Mouse (Mus musculus): ENCODE results near the gene Snx29. TPM values are rescaled to one million over a fixed set of nuclear protein-coding genes. Genes with fewer than 3 reads are reported as not detected.

The Snx29 gene
- polyA plus RNA-seq, 1 experiment: 1.1 TPM

GRCm38 (mm10) chr16:11664896-11665705 is 342.4 kb downstream of the Snx29 start:
- Histone ChIP-seq H3K9me3 (ENCODE audit: control insufficient read depth, low read length) (no peaks in the 10 kb centered on the region), H3K27me3 (ENCODE audit: control insufficient read depth) (no peaks in the 10 kb centered on the region), H3K4me3 (replicated peaks) (no peak overlapping the region), H3K36me3 (ENCODE audit: control insufficient read depth) (peaks cover 3% of the 10 kb centered on the region), H3K4me1 (ENCODE audit: control insufficient read depth) (no peaks in the 10 kb centered on the region)
- TF ChIP-seq TAL1 (IDR thresholded peaks at IDR 0.05; ENCODE audit: low read length): no peak
- no peak for TF ChIP-seq GATA1 (IDR thresholded peaks at IDR 0.05; ENCODE audit: low read length)

GRCm38 (mm10) chr16:11665869-11666268 is 343.2 kb downstream of the Snx29 start:
- Histone ChIP-seq H3K27me3 (ENCODE audit: control insufficient read depth) (no peaks in the 10 kb centered on the region), H3K9me3 (ENCODE audit: control insufficient read depth, low read length) (no peaks in the 10 kb centered on the region), H3K4me1 (ENCODE audit: control insufficient read depth) (no peaks in the 10 kb centered on the region), H3K4me3 (replicated peaks) (no peak overlapping the region), H3K36me3 (ENCODE audit: control insufficient read depth) (no peaks in the 10 kb centered on the region)
- TF ChIP-seq TAL1 (IDR thresholded peaks at IDR 0.05; ENCODE audit: low read length) (no peak), GATA1 (IDR thresholded peaks at IDR 0.05; ENCODE audit: low read length) (no peak)

- H3K36me3 ChIP-seq (ENCODE audit: control insufficient read depth): no peaks in the 10 kb centered on the region
- no peaks in the 10 kb centered on the region for H3K27me3 ChIP-seq (ENCODE audit: control insufficient read depth)
- H3K9me3 ChIP-seq (ENCODE audit: control insufficient read depth, low read length): no peaks in the 10 kb centered on the region
- no peak overlapping the region for H3K4me3 ChIP-seq (replicated peaks)
- TF ChIP-seq TAL1 (IDR thresholded peaks at IDR 0.05; ENCODE audit: low read length) (no peak), GATA1 (IDR thresholded peaks at IDR 0.05; ENCODE audit: low read length) (no peak)
- no peaks in the 10 kb centered on the region for H3K4me1 ChIP-seq (ENCODE audit: control insufficient read depth)
Observed at GRCm38 (mm10) chr16:11668375-11668774, 345.7 kb downstream of the Snx29 start.

GRCm38 (mm10) chr16:11668878-11669277 is 346.2 kb downstream of the Snx29 start:
- no peaks in the 10 kb centered on the region for H3K36me3 ChIP-seq (ENCODE audit: control insufficient read depth)
- no peaks in the 10 kb centered on the region for H3K27me3 ChIP-seq (ENCODE audit: control insufficient read depth)
- no peak overlapping the region for H3K4me3 ChIP-seq (replicated peaks)
- no peaks in the 10 kb centered on the region for H3K4me1 ChIP-seq (ENCODE audit: control insufficient read depth)
- TF ChIP-seq TAL1 (IDR thresholded peaks at IDR 0.05; ENCODE audit: low read length) (no peak), GATA1 (IDR thresholded peaks at IDR 0.05; ENCODE audit: low read length) (no peak)
- H3K9me3 ChIP-seq (ENCODE audit: control insufficient read depth, low read length): no peaks in the 10 kb centered on the region

GRCm38 (mm10) chr16:11670251-11670970 is 347.7 kb downstream of the Snx29 start:
- TF ChIP-seq TAL1 (IDR thresholded peaks at IDR 0.05; ENCODE audit: low read length): no peak
- TF ChIP-seq GATA1 (IDR thresholded peaks at IDR 0.05; ENCODE audit: low read length): no peak
- Histone ChIP-seq H3K4me1 (ENCODE audit: control insufficient read depth) (no peaks in the 10 kb centered on the region), H3K36me3 (ENCODE audit: control insufficient read depth) (no peaks in the 10 kb centered on the region), H3K4me3 (replicated peaks) (no peak overlapping the region), H3K27me3 (ENCODE audit: control insufficient read depth) (no peaks in the 10 kb centered on the region), H3K9me3 (ENCODE audit: control insufficient read depth, low read length) (no peaks in the 10 kb centered on the region)

- TF ChIP-seq TAL1 (IDR thresholded peaks at IDR 0.05; ENCODE audit: low read length) (no peak), GATA1 (IDR thresholded peaks at IDR 0.05; ENCODE audit: low read length) (no peak)
- no peaks in the 10 kb centered on the region for H3K4me1 ChIP-seq (ENCODE audit: control insufficient read depth)
- H3K4me3 ChIP-seq (replicated peaks): no peak overlapping the region
- no peaks in the 10 kb centered on the region for H3K9me3 ChIP-seq (ENCODE audit: control insufficient read depth, low read length)
- H3K36me3 ChIP-seq (ENCODE audit: control insufficient read depth): no peaks in the 10 kb centered on the region
- H3K27me3 ChIP-seq (ENCODE audit: control insufficient read depth): no peaks in the 10 kb centered on the region
Observed at GRCm38 (mm10) chr16:11670971-11671310, 348.2 kb downstream of the Snx29 start.

GRCm38 (mm10) chr16:11676006-11676405 is 353.3 kb downstream of the Snx29 start:
- no peak overlapping the region for H3K4me3 ChIP-seq (replicated peaks)

GRCm38 (mm10) chr16:11685264-11685663 is 362.6 kb downstream of the Snx29 start:
- no peaks in the 10 kb centered on the region for H3K9me3 ChIP-seq (ENCODE audit: control insufficient read depth, low read length)
- H3K4me1 ChIP-seq (ENCODE audit: control insufficient read depth): no peaks in the 10 kb centered on the region
- no peak overlapping the region for H3K4me3 ChIP-seq (replicated peaks)
- no peaks in the 10 kb centered on the region for H3K27me3 ChIP-seq (ENCODE audit: control insufficient read depth)
- H3K36me3 ChIP-seq (ENCODE audit: control insufficient read depth): no peaks in the 10 kb centered on the region
- TF ChIP-seq TAL1 (IDR thresholded peaks at IDR 0.05; ENCODE audit: low read length): no peak
- no peak for TF ChIP-seq GATA1 (IDR thresholded peaks at IDR 0.05; ENCODE audit: low read length)

More at GRCm38 (mm10) chr16:11676006-11676405, 353.3 kb downstream of the Snx29 start:
- no peak for TF ChIP-seq GATA1 (IDR thresholded peaks at IDR 0.05; ENCODE audit: low read length)
- TF ChIP-seq TAL1 (IDR thresholded peaks at IDR 0.05; ENCODE audit: low read length): no peak
- no peaks in the 10 kb centered on the region for H3K27me3 ChIP-seq (ENCODE audit: control insufficient read depth)
- no peaks in the 10 kb centered on the region for H3K36me3 ChIP-seq (ENCODE audit: control insufficient read depth)
- peaks cover 6% of the 10 kb centered on the region for H3K9me3 ChIP-seq (ENCODE audit: control insufficient read depth, low read length)
- H3K4me1 ChIP-seq (ENCODE audit: control insufficient read depth): no peaks in the 10 kb centered on the region

GRCm38 (mm10) chr16:11685735-11686340 is 363.1 kb downstream of the Snx29 start:
- Histone ChIP-seq H3K27me3 (ENCODE audit: control insufficient read depth) (no peaks in the 10 kb centered on the region), H3K36me3 (ENCODE audit: control insufficient read depth) (no peaks in the 10 kb centered on the region), H3K4me1 (ENCODE audit: control insufficient read depth) (no peaks in the 10 kb centered on the region), H3K9me3 (ENCODE audit: control insufficient read depth, low read length) (no peaks in the 10 kb centered on the region), H3K4me3 (replicated peaks) (no peak overlapping the region)
- TF ChIP-seq GATA1 (IDR thresholded peaks at IDR 0.05; ENCODE audit: low read length): no peak

Data from erythroblast, embryonic 14.5 days (primary cell).